Mouse (Mus musculus): ENCODE measurements around the gene Rnf181.

DNA sequence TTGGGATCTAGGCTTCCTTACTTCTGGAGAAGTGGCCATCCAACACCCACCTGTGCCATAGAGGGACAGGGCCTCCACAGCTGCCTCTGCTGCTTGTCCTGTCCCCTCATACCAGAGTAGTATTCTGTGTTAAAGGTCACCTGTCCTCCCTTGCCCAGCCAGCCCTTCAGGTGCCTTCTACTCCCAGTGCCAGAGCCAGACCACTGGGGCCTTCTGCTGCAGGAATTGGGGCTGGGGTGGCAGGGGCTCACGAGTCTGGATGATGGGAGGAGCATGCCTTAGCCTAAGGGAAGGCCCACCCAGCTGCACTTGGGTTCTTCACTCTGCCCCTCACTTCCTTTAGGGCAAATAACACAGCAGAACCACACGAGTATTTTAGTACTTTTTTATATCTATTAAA, 7.4 kb downstream of the Rnf181 start:
- no peak for TF ChIP-seq POLR2A (IDR thresholded peaks at IDR 0.05; ENCODE audit: low read depth, low read length)
- no peak for TF ChIP-seq CTCF (conservative IDR thresholded peaks at IDR 0.05; ENCODE audit: insufficient read depth, insufficient read length, low read depth, low read length)

Measured in kidney, adult 2 months (tissue).